Mouse (Mus musculus) myocyte (in vitro differentiated cells): Measurements from ENCODE around the gene Ptpn12. TPM values are rescaled to one million over a fixed set of nuclear protein-coding genes. Genes with fewer than 3 reads are reported as not detected.

Experiments used
- H3K27me3 ChIP-seq: one replicate; pipeline ENCODE4 v1.6.1; 2011; ENCODE audit not compliant: control insufficient read depth, insufficient read depth, insufficient read length
- H3K36me3 ChIP-seq: one replicate; pipeline ENCODE4 v1.6.1; 2011; ENCODE audit not compliant: control insufficient read depth, insufficient read depth
- H3K4me2 ChIP-seq: one replicate; pipeline ENCODE4 v1.6.1; 2011; ENCODE audit warnings: low read depth, control low read depth
- H3K4me3 ChIP-seq: one replicate; pipeline ENCODE4 v1.5.1; 2011; ENCODE audit warnings: mild to moderate bottlenecking, control low read depth, moderate library complexity
- H3K79me2 ChIP-seq: one replicate; pipeline ENCODE4 v1.6.1; 2011; ENCODE audit not compliant: control insufficient read depth, insufficient read depth
- H3ac ChIP-seq: one replicate; pipeline ENCODE4 v1.6.1; 2011; ENCODE audit not compliant: control insufficient read depth, insufficient read length
- CEBPB ChIP-seq: IDR thresholded peaks from 2 replicates; pipeline ENCODE4 v1.6.1; 2011; ENCODE audit warnings: mild to moderate bottlenecking, moderate library complexity; ENCODE audit not compliant: poor library complexity, insufficient read depth, severe bottlenecking
- E2F4 ChIP-seq: IDR thresholded peaks from one replicate; pipeline ENCODE4 v1.6.1; 2011; ENCODE audit warnings: mild to moderate bottlenecking, control low read depth, moderate library complexity; ENCODE audit not compliant: insufficient read depth
- MAX ChIP-seq: IDR thresholded peaks from one replicate; pipeline ENCODE4 v1.6.1; 2011; ENCODE audit warnings: low read depth, mild to moderate bottlenecking, control low read depth
- MYOD1 ChIP-seq, 3 experiments: IDR thresholded peaks; one replicate each; pipeline ENCODE4 v1.6.1; 2011; ENCODE audit warnings: control low read depth in 2 of 3, low read depth in 2 of 3, mild to moderate bottlenecking in 2 of 3, moderate library complexity in 1 of 3; ENCODE audit not compliant: insufficient read length in 2 of 3, control insufficient read depth in 1 of 3
- MYOG ChIP-seq, 3 experiments: IDR thresholded peaks; one replicate each; pipeline ENCODE4 v1.6.1; 2011; ENCODE audit warnings: control low read depth in 2 of 3, low read depth in 2 of 3, mild to moderate bottlenecking in 2 of 3; ENCODE audit not compliant: insufficient read length in 2 of 3, control insufficient read depth in 1 of 3, insufficient read depth in 1 of 3
- POLR2A ChIP-seq: IDR thresholded peaks from one replicate; pipeline ENCODE4 v1.6.1; 2011; ENCODE audit warnings: low read depth, mild to moderate bottlenecking, control low read depth, moderate library complexity; ENCODE audit not compliant: insufficient read length
- POLR2AphosphoS2 ChIP-seq: IDR thresholded peaks from one replicate; pipeline ENCODE4 v1.6.1; 2011; ENCODE audit warnings: low read depth, control low read depth; ENCODE audit not compliant: insufficient read length
- REST ChIP-seq: IDR thresholded peaks from one replicate; pipeline ENCODE4 v1.6.1; 2011; ENCODE audit warnings: mild to moderate bottlenecking, control low read depth, moderate library complexity; ENCODE audit not compliant: insufficient read depth, insufficient read length
- SRF ChIP-seq: IDR thresholded peaks from one replicate; pipeline ENCODE4 v1.6.1; 2011; ENCODE audit warnings: low read depth; ENCODE audit not compliant: control insufficient read depth, insufficient read length
- TCF12 ChIP-seq: IDR thresholded peaks from one replicate; pipeline ENCODE4 v1.6.1; 2011; ENCODE audit warnings: mild to moderate bottlenecking, control low read depth; ENCODE audit not compliant: poor library complexity, insufficient read depth, severe bottlenecking
- TCF3 ChIP-seq: IDR thresholded peaks from one replicate; pipeline ENCODE4 v1.6.1; 2011; ENCODE audit warnings: low read depth, control low read depth; ENCODE audit not compliant: insufficient read length
- USF1 ChIP-seq: IDR thresholded peaks from one replicate; pipeline ENCODE4 v1.6.1; 2011; ENCODE audit warnings: low read depth, mild to moderate bottlenecking, control low read depth, moderate library complexity
- polyA plus RNA-seq: library from polyadenylated mRNA; unstranded; fragments of >200 nt; fragmentation: generic; extraction: Trizol; gene quantifications from one replicate; pipeline ENCODE4 v1.2.1, GENCODE M21; 2012; ENCODE audit warnings: missing spikeins

Ptpn12 gene
- polyA plus RNA-seq, 1 experiment: 23.2 TPM

GRCm38 (mm10) chr5:21034388-21034966 lies 21.2 kb downstream of the Ptpn12 start:
- Histone ChIP-seq H3K36me3 (no peaks in the 10 kb centered on the region), H3K79me2 (peaks cover 99% of the 10 kb centered on the region)

GRCm38 (mm10) chr5:21033382-21034056 lies 22.2 kb downstream of the Ptpn12 start:
- no peak overlapping the region for H3ac ChIP-seq
- TF ChIP-seq CEBPB (no peak), POLR2A (no peak), POLR2AphosphoS2 (no peak), TCF3 (no peak), TCF12 (no peak), USF1 (no peak), SRF (no peak), MYOD1 (IDR thresholded peaks at IDR 0.05; ENCODE audit: control insufficient read depth in 1 of 3, insufficient read length in 2 of 3, low read depth in 2 of 3) (no peak), REST (no peak), MAX (no peak), MYOG (IDR thresholded peaks at IDR 0.05; ENCODE audit: control insufficient read depth in 1 of 3, insufficient read depth in 1 of 3, insufficient read length in 2 of 3, low read depth in 2 of 3) (no peak)
- no peak overlapping the region for H3K4me2 ChIP-seq
- H3K36me3 ChIP-seq: peaks cover 8% of the 10 kb centered on the region
- H3K79me2 ChIP-seq: peaks cover 99% of the 10 kb centered on the region
- H3K27me3 ChIP-seq: no peaks in the 10 kb centered on the region
- no peak overlapping the region for H3K4me3 ChIP-seq

More at GRCm38 (mm10) chr5:21034388-21034966, 21.2 kb downstream of the Ptpn12 start:
- Histone ChIP-seq H3K27me3 (no peaks in the 10 kb centered on the region), H3K4me2 (no peak overlapping the region), H3K4me3 (no peak overlapping the region), H3ac (no peak overlapping the region)
- TF ChIP-seq POLR2AphosphoS2: no peak
- TF ChIP-seq TCF12: no peak
- no peak for TF ChIP-seq MYOG (IDR thresholded peaks at IDR 0.05; ENCODE audit: control insufficient read depth in 1 of 3, insufficient read depth in 1 of 3, insufficient read length in 2 of 3, low read depth in 2 of 3)
- TF ChIP-seq TCF3: no peak
- TF ChIP-seq MAX: no peak
- TF ChIP-seq USF1: no peak
- no peak for TF ChIP-seq SRF
- TF ChIP-seq E2F4: no peak
- TF ChIP-seq MYOD1 (IDR thresholded peaks at IDR 0.05; ENCODE audit: control insufficient read depth in 1 of 3, insufficient read length in 2 of 3, low read depth in 2 of 3): no peak
- no peak for TF ChIP-seq REST
- no peak for TF ChIP-seq POLR2A
- TF ChIP-seq CEBPB: no peak

- no peak overlapping the region for H3K4me2 ChIP-seq
- H3ac ChIP-seq: no peak overlapping the region
- H3K79me2 ChIP-seq: peaks cover 98% of the 10 kb centered on the region
- H3K36me3 ChIP-seq: peaks cover 15% of the 10 kb centered on the region
- no peak overlapping the region for H3K4me3 ChIP-seq
- TF ChIP-seq USF1 (no peak), CEBPB (no peak), TCF12 (no peak), MYOG (IDR thresholded peaks at IDR 0.05; ENCODE audit: control insufficient read depth in 1 of 3, insufficient read depth in 1 of 3, insufficient read length in 2 of 3, low read depth in 2 of 3) (no peak), TCF3 (no peak)
- no peaks in the 10 kb centered on the region for H3K27me3 ChIP-seq
Measured at GRCm38 (mm10) chr5:21032626-21033025, 23.1 kb downstream of the Ptpn12 start.

- H3K79me2 ChIP-seq: peaks cover 98% of the 10 kb centered on the region
- H3K36me3 ChIP-seq: peaks cover 21% of the 10 kb centered on the region
Measured at GRCm38 (mm10) chr5:21030226-21030625, 25.5 kb downstream of the Ptpn12 start.

GRCm38 (mm10) chr5:21017075-21017474 lies 38.6 kb downstream of the Ptpn12 start:
- H3K4me3 ChIP-seq: no peak overlapping the region
- H3K27me3 ChIP-seq: no peaks in the 10 kb centered on the region
- TF ChIP-seq MYOD1 (IDR thresholded peaks at IDR 0.05; ENCODE audit: control insufficient read depth in 1 of 3, insufficient read length in 2 of 3, low read depth in 2 of 3) (no peak), TCF12 (no peak), POLR2A (no peak), USF1 (no peak), MAX (no peak), POLR2AphosphoS2 (no peak), SRF (no peak), MYOG (IDR thresholded peaks at IDR 0.05; ENCODE audit: control insufficient read depth in 1 of 3, insufficient read depth in 1 of 3, insufficient read length in 2 of 3, low read depth in 2 of 3) (no peak), E2F4 (no peak), REST (no peak), CEBPB (no peak), TCF3 (no peak)
- H3ac ChIP-seq: no peak overlapping the region
- H3K4me2 ChIP-seq: no peak overlapping the region
- peaks cover 4% of the 10 kb centered on the region for H3K79me2 ChIP-seq
- peaks cover 59% of the 10 kb centered on the region for H3K36me3 ChIP-seq

More at GRCm38 (mm10) chr5:21030226-21030625, 25.5 kb downstream of the Ptpn12 start:
- peak overlapping the region; percentile 43 for H3K4me2 ChIP-seq
- TF ChIP-seq POLR2A (no peak), E2F4 (no peak)
- H3K27me3 ChIP-seq: no peaks in the 10 kb centered on the region
- H3ac ChIP-seq: no peak overlapping the region
- no peak overlapping the region for H3K4me3 ChIP-seq
